Mouse (Mus musculus) 3T3-L1 (cell line): ENCODE data around the gene Tmem158.
A peak's percentile ranks its signal among the peaks of the same experiment; 100 is the strongest.

ENCODE experiments used
- DNase-seq: peaks from one replicate; pipeline ENCODE4 v3.0.0-alpha.2; 2015; ENCODE audit warnings: low read depth, low spot score

The Tmem158 gene

DNA sequence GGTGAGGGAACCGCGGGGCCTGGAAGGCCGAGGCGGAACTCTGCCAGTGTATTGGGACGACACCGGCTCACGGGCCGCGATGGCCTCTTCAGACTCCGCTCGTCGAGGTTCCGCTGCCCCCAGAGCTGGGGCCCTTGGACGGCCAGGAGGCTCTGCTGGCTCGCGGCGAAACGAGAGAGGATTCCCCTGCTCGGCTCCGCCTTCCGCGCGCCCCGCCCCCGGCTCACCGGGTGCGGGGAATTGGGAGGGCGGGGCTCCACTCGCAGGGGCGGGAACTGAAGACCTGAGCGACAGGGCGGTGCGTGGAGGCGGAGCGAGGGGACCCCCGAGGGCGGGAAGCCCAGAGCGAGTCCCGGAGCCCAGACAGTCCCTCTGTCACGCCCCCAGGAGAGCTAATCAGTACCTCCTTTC lies at the start of gene Tmem158:
TSS of gene Tmem158 (minus strand) at position 154 of the 411 bp plus-strand sequence.
- peak; percentile 68 for DNase-seq

DNA sequence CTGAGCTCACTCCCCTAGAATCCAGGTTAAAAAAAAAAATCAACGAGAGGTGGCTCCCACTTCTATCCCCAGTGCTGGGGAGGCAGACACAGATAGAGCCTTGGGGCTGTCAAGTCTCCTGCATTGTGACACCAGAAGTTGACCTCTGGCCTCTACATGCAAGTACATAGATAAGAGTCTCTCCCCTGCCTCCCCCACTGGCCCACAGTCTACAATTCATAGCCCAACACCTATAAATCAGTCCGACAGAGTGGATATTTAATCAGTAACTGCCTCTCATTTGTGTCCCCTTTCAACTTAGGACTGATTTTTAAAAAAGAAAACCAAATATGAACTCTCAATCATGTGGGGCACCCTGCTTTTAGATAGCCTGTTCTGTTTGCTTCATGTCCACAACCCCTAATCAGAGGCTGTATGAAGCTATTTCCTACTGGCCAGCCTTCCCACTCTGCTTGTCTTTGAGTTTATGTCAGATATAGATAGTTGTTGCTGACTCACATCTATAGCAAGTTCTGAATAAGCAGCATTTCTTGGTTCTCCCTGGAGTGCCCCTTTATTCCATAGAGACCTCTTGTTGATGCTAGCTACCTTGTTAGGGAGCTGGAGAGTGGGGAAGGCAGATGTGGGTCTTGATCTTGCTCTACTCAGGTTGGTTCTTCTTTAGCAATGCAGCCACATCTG lies 49.3 kb upstream of the Tmem158 start:
- DNase-seq, result peak; percentile 14

DNA sequence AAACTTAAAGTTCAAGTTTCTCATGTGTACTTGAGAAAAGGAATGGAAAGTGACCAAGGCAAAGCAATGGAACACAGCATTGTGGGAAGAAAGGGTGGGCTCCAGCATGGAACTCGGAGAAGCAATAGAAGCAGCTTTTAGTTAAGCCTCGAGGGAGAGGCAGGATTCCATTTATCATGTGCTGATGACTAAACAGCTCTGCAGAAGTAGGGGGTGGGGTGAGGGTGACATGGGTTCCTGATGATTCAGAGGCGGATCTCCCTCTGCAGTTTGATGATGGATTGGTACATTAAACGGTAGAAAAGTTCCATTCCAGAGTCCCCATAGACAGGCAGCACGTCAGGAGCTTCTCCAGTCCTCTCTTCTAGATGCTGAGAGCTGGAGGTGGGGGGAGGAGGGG lies 48.5 kb upstream of the Tmem158 start:
- peak; percentile 90 for DNase-seq

DNA sequence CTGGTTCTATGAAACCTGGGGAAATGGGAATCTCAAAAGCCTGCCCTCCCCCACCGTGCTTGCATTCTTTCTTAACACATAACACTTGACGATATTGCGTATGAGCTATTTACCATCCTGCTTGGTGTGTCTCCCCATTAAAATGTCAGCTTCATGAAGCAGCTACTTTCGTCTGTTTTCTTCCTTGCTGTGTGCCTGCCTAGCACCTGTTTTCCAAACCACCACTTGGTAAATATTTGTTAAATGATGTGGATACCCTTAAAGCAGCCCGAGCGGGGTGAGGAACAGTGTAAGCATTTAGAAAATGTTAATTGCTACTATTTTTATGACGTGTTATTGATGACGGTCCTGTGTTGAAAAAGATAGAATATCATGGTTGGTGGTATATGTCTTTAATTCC lies 44.4 kb upstream of the Tmem158 start:
- DNase-seq, result no peak

DNA sequence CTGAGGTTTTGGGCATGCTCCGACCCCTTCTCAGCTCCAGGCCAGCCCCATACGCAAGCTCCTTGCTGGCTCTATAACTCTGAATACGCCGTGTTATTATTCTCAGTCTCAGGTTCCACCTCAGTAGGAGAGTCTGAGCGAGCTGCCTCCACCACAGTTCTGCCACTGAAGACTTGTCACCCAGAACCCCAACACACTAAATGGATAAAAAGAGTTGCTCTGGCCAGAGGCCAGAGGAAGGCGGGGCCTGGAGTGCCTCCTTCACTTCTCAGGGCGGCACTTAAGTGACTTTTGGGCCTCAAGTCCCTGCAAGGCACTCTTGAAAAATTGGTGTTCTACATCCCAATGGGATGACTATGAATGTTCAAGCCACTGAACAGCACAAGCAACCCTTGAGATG lies 43.4 kb upstream of the Tmem158 start:
- no peak for DNase-seq

DNA sequence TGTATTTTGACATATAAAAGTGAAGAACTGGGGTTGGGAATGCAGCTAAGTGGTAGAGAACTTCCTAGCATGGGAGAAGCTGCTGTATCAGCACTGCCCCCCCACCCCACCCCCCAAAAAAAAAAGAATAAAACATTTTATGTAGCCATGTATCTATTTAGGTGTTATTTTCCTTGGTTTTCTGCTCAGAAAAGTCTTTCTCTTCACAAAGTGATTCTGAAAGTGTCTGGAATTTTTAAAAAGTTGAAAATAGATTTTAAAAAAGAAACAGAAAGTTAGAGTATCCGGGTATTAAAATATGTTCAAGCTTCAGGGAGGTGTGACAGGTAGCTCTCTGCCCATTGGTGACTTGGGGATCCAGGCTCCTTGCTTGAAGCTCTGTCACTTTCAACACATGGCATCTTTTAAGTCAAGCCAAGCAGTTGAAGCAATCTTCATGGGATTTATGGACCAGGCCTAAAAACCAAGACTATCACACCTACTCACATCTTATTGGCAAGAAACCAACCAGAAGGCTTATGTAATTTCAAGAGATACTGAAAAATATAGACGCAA lies 42.3 kb upstream of the Tmem158 start:
- DNase-seq, result no peak

DNA sequence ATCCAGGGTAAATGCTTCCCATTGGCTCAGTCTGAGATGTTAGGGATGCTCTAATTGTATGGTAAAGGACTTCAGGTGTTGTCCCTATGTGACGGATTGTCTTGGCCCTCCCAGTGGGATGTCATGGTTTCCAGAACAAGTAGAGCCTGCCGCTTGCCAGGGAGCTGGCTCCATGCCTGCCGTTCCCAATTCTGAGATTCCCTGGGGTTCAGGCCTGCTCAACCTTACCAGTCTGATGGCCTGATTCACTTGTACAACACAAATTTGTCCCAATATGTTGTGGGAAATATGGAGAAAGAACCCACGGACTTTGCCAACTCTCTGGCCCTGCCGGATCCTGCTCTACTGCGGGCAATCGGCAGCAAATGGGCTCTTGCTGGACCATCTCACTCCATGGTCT lies 37.3 kb upstream of the Tmem158 start:
- no peak for DNase-seq

DNA sequence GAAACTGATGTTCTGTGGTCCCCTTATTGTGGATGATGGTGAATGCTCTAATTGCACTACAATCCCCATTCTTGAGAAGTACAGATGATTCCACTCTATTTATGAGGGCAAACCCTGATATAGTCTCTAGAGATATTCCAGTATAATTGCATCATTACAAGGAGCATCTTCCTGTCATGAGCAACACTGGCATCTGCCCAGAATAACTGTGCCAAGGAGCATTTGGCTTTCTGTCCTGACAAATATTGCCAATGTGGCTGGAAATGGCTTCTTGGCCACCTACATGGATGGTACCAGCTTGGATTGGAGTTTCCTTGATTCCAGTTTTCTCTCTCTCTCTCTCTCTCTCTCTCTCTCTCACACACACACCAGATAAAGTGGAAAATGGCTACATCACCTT lies 35.7 kb upstream of the Tmem158 start:
- DNase-seq, result peak; percentile 18

DNA sequence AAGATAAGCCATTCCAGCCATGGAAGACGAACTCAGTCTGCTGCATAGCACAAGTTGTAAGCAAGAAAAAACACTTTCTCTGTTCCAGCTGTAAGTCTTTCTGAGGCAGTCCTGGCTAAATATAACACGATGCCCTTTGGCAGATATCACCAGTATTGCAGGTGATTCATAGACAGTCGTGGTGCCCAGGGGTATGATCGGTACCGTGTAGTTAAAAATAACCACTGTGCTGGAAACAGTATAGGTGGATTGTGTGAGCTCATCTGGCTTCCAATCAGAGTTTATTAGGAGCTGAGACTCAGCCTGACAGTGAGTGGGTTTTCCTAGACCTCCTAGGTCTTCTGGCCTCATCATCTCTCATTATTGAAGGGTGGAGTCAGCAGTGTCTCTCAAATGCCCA lies 34.0 kb upstream of the Tmem158 start:
- peak; percentile 44 for DNase-seq

DNA sequence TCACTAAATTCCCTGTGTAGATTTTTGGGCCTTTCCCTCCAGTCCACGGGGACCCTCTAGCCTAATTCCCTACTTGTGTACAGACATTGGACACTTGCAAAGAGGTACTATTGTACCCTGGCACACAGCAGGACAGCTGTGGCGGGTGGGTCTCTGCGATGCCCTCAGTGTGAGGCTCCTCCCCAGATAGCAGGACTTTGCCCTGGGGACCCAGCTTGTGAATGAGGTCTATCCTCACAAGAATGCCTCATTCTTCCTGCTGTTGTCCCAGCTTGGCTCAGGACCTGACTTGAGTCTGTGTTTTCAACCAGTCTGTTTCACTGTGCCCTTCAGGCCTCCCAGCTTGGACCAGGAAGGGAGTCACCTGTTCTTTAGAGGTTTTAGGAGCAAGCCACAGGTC lies 27.8 kb upstream of the Tmem158 start:
- DNase-seq, result no peak

DNA sequence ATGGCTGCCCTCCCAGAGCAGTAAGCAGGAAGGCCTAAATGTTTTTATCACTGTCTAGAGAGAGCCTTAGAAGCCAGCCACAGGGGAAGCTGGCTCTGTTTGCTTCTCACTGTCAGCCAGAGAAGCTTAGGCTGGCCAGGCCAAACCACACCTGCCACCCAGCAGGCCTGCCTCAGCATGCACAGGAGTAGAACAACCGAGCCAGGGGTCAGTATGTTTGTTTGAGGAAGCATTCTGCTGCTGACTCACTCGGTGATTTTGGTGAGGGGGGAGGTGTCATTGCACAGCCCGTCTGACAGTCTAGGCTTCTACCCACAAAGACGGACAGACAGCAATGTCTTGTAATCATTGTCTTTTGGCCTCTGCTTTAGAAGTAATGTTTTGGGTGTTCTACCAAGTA lies 25.1 kb upstream of the Tmem158 start:
- peak; percentile 68 for DNase-seq

DNA sequence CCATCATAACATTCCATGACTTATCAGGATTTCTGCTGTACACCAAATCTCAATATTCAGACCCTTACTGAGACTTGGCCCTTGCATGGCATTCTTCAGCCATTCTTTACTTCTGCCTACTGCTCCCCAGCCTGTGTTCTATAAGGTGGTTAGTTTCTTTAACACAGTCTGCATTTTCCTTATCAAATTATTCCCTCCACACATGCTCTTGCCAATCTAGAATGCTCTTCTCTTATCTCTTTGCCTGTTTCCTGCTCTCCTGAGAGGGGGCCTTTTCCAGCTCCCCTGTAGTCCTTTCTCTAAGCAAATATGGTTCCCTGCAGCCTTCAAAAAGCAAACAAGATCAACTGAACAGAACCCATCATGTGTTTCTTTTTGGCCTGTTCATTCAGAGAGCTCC lies 20.2 kb upstream of the Tmem158 start:
- no peak for DNase-seq

DNA sequence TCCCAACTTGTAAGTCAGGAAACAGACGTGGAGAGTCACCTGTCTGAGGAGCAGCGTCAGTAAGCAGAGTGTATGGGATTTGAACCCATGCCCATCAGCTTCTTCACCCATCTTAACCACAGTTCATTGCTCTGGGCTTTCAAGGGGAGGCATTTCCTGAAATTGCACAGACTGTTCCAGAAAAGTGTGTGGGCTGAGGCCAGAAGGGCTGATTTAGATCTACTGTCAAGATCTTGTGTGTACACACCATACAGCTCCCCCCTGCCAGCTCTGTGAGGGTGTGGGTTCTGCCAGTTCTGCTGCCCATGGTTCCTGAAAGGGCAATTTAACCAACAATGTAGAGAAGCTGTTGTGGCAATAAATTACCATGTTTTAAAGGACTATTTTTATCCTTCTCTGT lies 17.4 kb upstream of the Tmem158 start:
- DNase-seq, result no peak

DNA sequence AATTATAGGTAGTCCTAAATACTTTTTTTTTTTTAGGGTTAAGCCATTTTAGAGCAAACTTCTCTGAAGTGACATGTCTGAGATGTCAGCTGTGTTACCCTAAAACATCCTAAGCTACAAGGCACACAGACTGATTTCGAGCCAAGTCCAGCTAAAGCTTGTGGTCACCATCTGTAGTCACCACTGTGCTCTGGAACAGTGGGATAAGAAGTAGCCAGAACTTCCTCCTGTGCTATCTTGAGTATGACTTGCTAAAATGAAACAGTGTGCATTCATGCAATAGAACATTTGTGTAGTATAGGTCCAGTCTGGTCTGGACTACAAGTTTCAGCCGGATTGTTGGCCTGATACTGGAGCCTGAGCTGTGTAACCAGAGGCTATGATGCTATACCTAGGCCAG lies 14.8 kb upstream of the Tmem158 start:
- DNase-seq, result no peak

DNA sequence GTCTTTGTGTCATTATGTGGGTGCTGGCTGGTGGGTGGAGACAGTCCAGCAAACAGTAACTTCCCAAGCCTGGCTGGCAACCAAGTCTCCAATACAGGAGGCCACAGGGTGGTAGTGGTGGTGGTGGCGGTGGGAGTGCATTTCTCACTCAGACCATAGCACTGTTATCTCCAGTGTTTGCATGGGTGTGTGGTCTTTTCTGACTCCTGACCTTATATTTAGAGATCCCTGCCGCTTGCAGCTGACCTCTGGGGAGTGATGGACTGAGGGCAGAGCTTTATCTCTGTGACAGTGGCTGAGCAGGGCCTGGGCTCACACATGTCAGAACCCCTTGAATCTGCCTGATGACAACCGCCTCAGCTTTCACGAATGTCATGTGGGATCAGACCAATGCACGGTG lies 14.1 kb upstream of the Tmem158 start:
- DNase-seq, result no peak

DNA sequence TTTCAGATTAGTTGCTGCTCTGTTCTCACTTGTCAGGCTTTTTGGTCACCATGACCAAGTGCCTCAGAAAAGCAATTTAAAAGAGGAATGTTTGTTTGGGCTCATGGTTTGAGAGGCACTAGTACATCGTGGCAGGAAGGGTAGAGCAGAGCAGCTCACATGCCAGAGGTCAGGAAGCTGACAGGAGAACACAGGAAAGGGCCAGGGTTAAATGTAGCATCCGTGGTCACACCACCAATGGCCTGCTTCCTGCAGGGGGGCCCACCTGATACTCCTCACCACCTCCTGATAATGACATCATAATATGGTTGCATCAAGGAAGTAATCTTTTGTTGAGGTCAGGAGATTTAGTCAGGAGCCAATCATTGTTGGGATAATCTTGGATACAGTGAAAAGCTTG lies 13.3 kb upstream of the Tmem158 start:
- no peak for DNase-seq

DNA sequence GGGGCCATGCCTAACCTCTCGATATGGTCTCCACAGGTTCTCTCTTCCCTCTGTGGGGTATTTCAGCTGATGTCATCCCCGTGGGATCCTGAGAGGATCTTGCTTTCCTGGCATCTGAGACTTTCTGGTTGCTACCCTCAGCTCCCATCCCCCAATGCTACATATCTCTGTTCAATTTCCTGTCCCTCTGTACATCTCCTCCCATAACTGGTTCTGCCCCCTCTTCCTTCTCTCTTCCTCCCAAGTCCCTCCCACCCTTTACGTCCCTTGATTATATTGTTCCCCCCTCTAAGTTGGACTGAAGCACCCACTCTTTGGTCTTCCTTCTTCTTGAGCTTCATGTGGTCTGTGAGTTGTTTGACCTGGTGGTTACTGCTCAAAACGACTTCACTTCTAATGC lies 11.0 kb upstream of the Tmem158 start:
- no peak for DNase-seq

DNA sequence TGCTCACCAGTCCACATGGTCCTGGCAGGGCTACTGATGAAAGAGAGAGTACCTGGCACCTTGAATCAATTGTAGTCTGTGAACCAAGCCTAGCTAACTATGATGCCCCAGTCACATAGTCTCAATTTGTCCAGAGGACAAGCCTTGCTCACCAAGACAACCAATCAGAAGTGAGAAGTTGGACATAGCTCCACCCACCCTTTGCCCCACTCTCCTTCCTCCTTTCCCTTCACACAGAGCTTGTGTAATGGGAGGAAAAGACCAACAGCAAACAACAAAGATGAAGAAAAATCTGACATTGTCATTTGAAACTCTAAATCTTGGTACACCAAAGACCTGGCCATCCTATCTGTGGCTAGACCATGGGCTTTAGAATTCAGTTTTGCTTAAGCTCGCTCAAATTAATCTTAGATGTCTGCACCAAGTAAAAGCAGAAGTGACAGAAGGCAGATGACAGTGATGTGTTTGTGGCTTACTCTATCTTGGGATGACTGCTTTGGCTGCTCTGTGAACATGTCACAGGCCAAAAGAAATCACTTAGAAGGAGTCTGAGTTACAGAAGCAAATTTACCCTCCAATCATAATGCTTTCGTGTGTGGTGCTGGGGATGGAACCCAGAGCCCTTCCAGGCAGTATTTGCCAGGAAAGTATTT lies 9.5 kb upstream of the Tmem158 start:
- no peak for DNase-seq

DNA sequence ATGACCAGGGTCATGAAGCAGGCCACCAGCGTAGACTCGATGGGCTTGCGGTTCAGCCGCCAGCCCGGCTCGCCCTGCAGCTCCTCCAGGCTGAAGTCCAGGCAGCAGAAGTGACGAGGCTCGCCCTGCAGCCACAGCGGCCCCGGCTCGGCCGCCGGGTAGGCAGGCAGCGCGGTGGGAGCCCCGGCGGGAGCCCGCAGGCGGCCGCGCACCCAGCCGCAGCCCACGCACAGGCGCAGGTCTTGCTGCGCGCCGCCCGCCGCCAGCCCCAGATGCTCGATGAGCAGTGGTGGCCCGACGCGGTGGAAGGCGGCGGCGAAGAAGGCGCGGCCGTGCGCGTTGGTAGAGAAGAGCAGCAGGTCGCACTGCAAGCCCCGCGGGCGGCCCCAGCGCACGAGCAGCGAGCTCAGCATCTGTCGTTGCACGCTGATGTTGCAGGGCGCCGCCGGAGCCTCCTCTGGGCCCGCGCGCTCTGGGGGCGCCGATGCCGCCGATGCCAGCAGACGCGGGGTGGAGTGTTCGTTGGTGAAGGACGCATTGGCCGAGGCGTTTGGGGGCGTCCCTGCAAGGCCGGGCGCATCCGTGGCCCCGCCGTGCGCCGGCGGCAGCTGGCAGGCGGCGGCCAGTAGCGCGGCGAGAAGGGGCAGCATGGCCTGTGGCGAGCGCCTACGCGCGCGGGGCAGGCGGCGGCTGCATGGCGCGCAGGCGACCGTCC lies 511 bp downstream of the Tmem158 start:
- DNase-seq, result peak; percentile 82

DNA sequence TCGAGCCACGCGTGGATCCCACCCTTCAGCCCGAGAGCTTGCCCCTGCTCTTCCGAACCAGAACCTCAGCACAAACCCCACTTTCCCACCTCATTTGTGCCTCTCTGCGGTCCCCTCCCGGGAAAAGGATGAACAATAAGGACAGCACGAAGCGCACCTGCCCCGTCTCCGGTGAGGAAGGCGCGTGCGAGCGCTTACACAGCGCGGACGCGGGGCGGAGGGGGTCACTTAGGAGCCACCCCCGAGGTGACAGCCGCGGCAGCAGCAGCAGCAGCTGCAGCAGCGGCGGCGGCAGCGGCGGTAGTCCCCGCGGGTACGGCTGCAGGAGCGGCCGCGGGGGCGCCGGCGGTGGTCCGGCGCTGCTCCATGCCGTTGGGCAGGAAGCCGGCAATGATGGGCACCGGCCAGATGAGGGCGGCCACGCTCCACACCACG lies 1.1 kb downstream of the Tmem158 start:
- no peak for DNase-seq

DNA sequence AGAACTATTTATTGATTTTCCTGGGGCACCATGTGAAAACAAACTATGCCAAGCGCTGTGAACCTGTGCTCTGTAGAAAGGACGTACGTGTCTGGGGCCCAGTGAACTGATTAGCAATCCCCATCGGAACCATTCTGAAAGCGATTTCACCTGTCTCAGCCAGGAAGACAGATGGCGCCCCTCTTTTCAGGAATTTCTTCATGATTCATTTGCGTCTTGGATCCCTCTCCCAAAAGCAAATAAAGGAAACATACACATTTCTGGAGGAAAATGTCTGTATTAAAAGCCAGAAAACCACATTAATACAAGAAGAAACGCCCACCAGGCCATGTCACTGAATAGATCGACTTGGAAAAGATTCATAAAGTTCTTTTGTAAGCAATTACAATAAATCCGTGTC lies 1.8 kb downstream of the Tmem158 start:
- DNase-seq, result no peak

DNA sequence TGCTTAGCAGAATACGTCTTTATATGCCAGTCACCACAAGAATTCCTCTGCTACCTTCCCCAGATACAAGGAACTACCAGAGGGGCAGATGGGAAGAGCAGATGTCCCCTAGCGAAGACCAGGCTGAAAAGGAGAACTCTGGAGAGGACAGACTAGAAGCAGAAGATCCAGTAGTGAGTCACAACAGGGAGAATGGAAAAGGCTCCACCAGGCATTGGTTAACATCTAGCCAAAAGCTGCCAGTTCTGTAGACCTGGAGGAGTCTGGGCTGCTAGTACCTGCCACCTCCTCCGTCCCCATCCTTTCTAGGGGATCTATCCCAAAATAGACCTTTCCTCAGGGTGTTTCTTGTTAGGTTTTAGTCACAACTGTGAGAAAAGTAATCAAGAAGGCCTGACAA lies 4.8 kb downstream of the Tmem158 start:
- DNase-seq, result no peak

DNA sequence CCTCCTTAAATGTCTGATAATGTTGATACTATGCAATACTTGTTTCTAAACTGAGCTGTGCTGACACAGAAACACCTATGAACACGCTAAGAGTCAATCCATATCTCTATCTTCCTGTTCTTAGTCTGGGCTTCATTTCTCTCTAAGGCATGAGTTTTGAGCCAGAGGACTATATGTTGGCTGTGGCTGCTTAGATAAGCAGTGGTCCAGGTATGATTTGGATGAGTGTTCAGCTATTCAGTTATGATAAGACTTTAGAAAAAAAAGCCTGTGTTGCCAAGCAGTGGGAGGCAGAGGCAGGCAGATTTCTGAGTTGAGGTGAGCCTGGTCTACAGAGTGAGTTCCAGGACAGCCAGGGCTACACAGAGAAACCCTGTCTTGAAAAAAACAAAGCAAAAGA lies 12.6 kb downstream of the Tmem158 start:
- no peak for DNase-seq
